Mouse (Mus musculus) limb, embryonic 11.5 days (tissue): Measurements from ENCODE around the gene Carmil3. TPM values are rescaled to one million over a fixed set of nuclear protein-coding genes. Genes with fewer than 3 reads are reported as not detected.

Experiments
- ATAC-seq: fragments of 200-750 bp; cut with Nextera tagmentation; 2 replicates; pipeline ENCODE4 v1.8.0; 2017; ENCODE audit warnings: low read depth; ENCODE audit not compliant: insufficient number of reproducible peaks, low FRiP score, low TSS enrichment
- DNase-seq: peaks from one replicate; pipeline ENCODE4 v3.0.0-alpha.2; 2015; ENCODE audit warnings: low spot score
- H3K27ac ChIP-seq: fragments of 300-500 bp; sonication (generic); replicated peaks from 2 replicates; pipeline ENCODE4 v1.5.1; 2014; ENCODE audit warnings: low read depth, mild to moderate bottlenecking, low read length
- H3K27me3 ChIP-seq: fragments of 300-500 bp; sonication (generic); 2 replicates; pipeline ENCODE4 v1.6.1; 2014; ENCODE audit warnings: mild to moderate bottlenecking, low read length, mixed read lengths; ENCODE audit not compliant: control insufficient read depth, insufficient read depth
- H3K36me3 ChIP-seq: fragments of 300-500 bp; sonication (generic); 2 replicates; pipeline ENCODE4 v1.6.1; 2014; ENCODE audit warnings: mild to moderate bottlenecking, low read length, moderate library complexity, mixed read lengths; ENCODE audit not compliant: control insufficient read depth, insufficient read depth
- H3K4me1 ChIP-seq: fragments of 300-500 bp; sonication (generic); 2 replicates; pipeline ENCODE4 v1.6.1; 2014; ENCODE audit warnings: low read length, mixed read lengths; ENCODE audit not compliant: control insufficient read depth, insufficient read depth
- H3K4me2 ChIP-seq: fragments of 300-500 bp; sonication (generic); 2 replicates; pipeline ENCODE4 v1.6.1; 2014; ENCODE audit warnings: low read depth, mild to moderate bottlenecking, moderate library complexity; ENCODE audit not compliant: severe bottlenecking
- H3K4me3 ChIP-seq: fragments of 300-500 bp; sonication (generic); 2 replicates; pipeline ENCODE4 v1.5.1; 2014; ENCODE audit warnings: low read depth, low read length
- H3K9ac ChIP-seq: fragments of 300-500 bp; sonication (generic); 2 replicates; pipeline ENCODE4 v1.6.1; 2014; ENCODE audit warnings: mild to moderate bottlenecking, low read length
- H3K9me3 ChIP-seq: fragments of 300-500 bp; sonication (generic); 2 replicates; pipeline ENCODE4 v1.6.1; 2016; ENCODE audit warnings: low read length; ENCODE audit not compliant: control insufficient read depth
- WGBS: fragments of 180-500 bp; shearing (Covaris S2); extraction: QIAGEN DNeasy Blood & Tissue Kit; methylation state at CpG from one replicate; pipeline ENCODE4 v1.1.7; 2014; 5-methylcytosine and 5-hydroxymethylcytosine counted together
- polyA plus RNA-seq: library from polyadenylated mRNA; unstranded; fragments of >200 nt; fragmentation: Nextera tagmentation; extraction: Ambion mirVana; gene quantifications from 2 replicates; pipeline ENCODE4 v1.2.1, GENCODE M21; 2014

Gene Carmil3
- polyA plus RNA-seq, 1 experiment from 2014 or later: 3.0 TPM

- no peaks in the 10 kb centered on the region for H3K4me1 ChIP-seq
- ATAC-seq: no peak
- no peak overlapping the region for H3K9ac ChIP-seq
- H3K9me3 ChIP-seq: no peaks in the 10 kb centered on the region
- H3K27me3 ChIP-seq: no peaks in the 10 kb centered on the region
- no peak overlapping the region for H3K4me3 ChIP-seq
- no peak overlapping the region for H3K27ac ChIP-seq
- H3K4me2 ChIP-seq: no peak overlapping the region
- H3K36me3 ChIP-seq: no peaks in the 10 kb centered on the region
- no peak for DNase-seq
These were observed 64.2 kb downstream of the Carmil3 start for GRCm38 (mm10) chr14:55554635-55555034.

- Histone ChIP-seq H3K27me3 (no peaks in the 10 kb centered on the region), H3K9ac (no peak overlapping the region), H3K4me2 (no peak overlapping the region), H3K4me3 (no peak overlapping the region), H3K36me3 (no peaks in the 10 kb centered on the region), H3K9me3 (no peaks in the 10 kb centered on the region), H3K27ac (no peak overlapping the region), H3K4me1 (no peaks in the 10 kb centered on the region)
- DNase-seq (no peak), ATAC-seq (no peak)
- 85% methylated on average over 3 of the region's 3 CpGs for WGBS
These were observed 65.3 kb downstream of the Carmil3 start for GRCm38 (mm10) chr14:55555788-55556187.

DNA sequence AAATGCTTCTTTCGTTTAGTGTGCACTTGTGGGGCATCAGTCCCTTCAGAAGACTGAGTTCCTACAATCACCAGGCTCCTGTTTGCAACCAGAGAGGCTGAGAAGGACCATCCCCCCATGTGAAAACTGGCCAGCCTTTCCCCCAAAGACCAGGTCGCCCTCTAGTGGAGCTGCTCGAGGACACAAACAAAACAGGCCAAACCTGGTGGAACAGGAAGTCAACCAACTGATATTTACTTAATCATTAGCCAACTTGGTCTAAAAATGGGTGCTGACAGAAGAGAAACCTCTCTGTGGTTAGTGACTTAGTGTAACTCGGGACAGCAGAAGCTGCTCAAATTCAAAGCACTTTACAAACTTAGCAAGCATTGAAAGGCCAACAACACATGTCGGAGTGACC, 66.6 kb downstream of the Carmil3 start:
- DNase-seq (peak; percentile 77), ATAC-seq (no peak)
- H3K4me1 ChIP-seq: peaks cover 4% of the 10 kb centered on the region; the same call in 1 of the 2 replicates
- no peaks in the 10 kb centered on the region for H3K36me3 ChIP-seq
- WGBS: 24% methylated on average over 5 of the region's 5 CpGs
- no peaks in the 10 kb centered on the region for H3K9me3 ChIP-seq
- no peak overlapping the region for H3K9ac ChIP-seq
- no peaks in the 10 kb centered on the region for H3K27me3 ChIP-seq
- H3K4me2 ChIP-seq: no peak overlapping the region
- no peak overlapping the region for H3K27ac ChIP-seq
- H3K4me3 ChIP-seq: no peak overlapping the region

- Histone ChIP-seq H3K27me3 (no peaks in the 10 kb centered on the region), H3K9me3 (no peaks in the 10 kb centered on the region), H3K4me2 (no peak overlapping the region), H3K4me1 (peaks cover 4% of the 10 kb centered on the region; the same call in 1 of the 2 replicates), H3K4me3 (no peak overlapping the region), H3K27ac (no peak overlapping the region), H3K36me3 (no peaks in the 10 kb centered on the region), H3K9ac (no peak overlapping the region)
- ATAC-seq: no peak
- WGBS: 94% methylated on average over 3 of the region's 3 CpGs
- no peak for DNase-seq
These were observed 67.1 kb downstream of the Carmil3 start for GRCm38 (mm10) chr14:55557587-55557986.

Other genes with a start within 250 kb of the Carmil3 start
- gene Dhrs4, start 11.9 kb upstream of the Carmil3 start, polyA plus RNA-seq: 49.4 and 55.3 TPM in 2 replicates
- gene Cpne6, start 19.8 kb downstream of the Carmil3 start, polyA plus RNA-seq: not detected in 2 replicates
- not detected in 2 replicates for gene Nrl, start 34.3 kb downstream of the Carmil3 start, polyA plus RNA-seq
- 20.4 and 21.6 TPM in 2 replicates for gene Pck2, start 49.6 kb downstream of the Carmil3 start, polyA plus RNA-seq
- 67.7 and 68.0 TPM in 2 replicates for gene Dcaf11, start 69.4 kb downstream of the Carmil3 start, polyA plus RNA-seq
- gene A730061H03Rik, start 69.8 kb downstream of the Carmil3 start, polyA plus RNA-seq: 0.48 and 0.79 TPM in 2 replicates
- 5.0 and 6.5 TPM in 2 replicates for gene Fitm1, start 85.0 kb downstream of the Carmil3 start, polyA plus RNA-seq
- gene Psme1, start 87.5 kb downstream of the Carmil3 start, polyA plus RNA-seq: 138 and 152 TPM in 2 replicates
- gene Emc9, start 94.7 kb downstream of the Carmil3 start, polyA plus RNA-seq: 4.2 and 4.6 TPM in 2 replicates
- 195 and 225 TPM in 2 replicates for gene Psme2, start 100.5 kb downstream of the Carmil3 start, polyA plus RNA-seq
- gene Rnf31, start 101.1 kb downstream of the Carmil3 start, polyA plus RNA-seq: 10.3 and 13.9 TPM in 2 replicates
- 5.9 and 6.7 TPM in 2 replicates for gene Irf9, start 112.9 kb downstream of the Carmil3 start, polyA plus RNA-seq
- gene Rec8, start 127.4 kb downstream of the Carmil3 start, polyA plus RNA-seq: 7.7 TPM in 2 replicates
- 91.5 and 100 TPM in 2 replicates for gene Ipo4, start 145.3 kb downstream of the Carmil3 start, polyA plus RNA-seq
- gene Gm49378, start 147.2 kb downstream of the Carmil3 start, polyA plus RNA-seq: 2.2 and 2.9 TPM in 2 replicates
- 83.2 and 83.3 TPM in 2 replicates for gene Tm9sf1, start 153.2 kb downstream of the Carmil3 start, polyA plus RNA-seq
- gene Tssk4, start 159.5 kb downstream of the Carmil3 start, polyA plus RNA-seq: 0.77 and 0.91 TPM in 2 replicates
- gene Mdp1, start 169.9 kb downstream of the Carmil3 start, polyA plus RNA-seq: 60.7 and 64.0 TPM in 2 replicates
- gene Gmpr2, start 181.3 kb downstream of the Carmil3 start, polyA plus RNA-seq: 55.4 and 60.9 TPM in 2 replicates
- gene Nedd8, start 181.5 kb downstream of the Carmil3 start, polyA plus RNA-seq: 619 and 660 TPM in 2 replicates
- 68.1 and 68.5 TPM in 2 replicates for gene Tinf2, start 191.2 kb downstream of the Carmil3 start, polyA plus RNA-seq
- 2.1 TPM in 2 replicates for gene Tgm1, start 223.3 kb downstream of the Carmil3 start, polyA plus RNA-seq
- gene Rabggta, start 231.6 kb downstream of the Carmil3 start, polyA plus RNA-seq: 20.0 and 20.2 TPM in 2 replicates